Comparison of ENCODE assay signal across 9 mouse cellular contexts in the genomic region with DNA sequence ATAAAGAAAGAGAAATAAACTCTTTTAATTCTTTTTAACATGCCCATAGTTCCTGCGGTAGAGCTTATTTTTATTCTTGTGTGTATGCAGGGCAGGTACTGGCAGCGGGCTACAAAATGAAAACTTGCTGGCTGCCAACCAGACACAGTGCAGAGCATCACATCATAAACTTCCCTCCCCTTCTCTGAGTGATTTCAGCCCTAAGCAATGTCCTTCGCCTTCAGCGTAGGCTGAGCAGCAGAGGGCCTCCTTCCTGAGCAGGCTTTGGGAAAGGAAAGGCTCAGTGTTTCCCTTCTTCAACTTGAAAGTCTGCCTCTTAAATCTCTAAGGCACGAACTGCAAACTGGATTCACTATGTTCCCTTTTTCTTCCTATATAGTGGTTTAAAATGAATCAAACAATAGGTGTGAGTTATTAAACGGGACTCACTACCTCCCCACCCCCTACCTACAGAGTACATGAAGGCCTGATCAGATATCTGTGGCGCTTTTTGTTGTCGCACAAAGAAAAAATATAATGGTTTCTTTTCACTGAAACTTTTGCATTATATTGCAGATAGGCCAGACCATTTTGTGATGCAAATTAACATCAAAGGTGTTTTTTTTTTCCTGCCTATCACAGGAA. TPM values are rescaled to one million over a fixed set of nuclear protein-coding genes. Genes with fewer than 3 reads are reported as not detected.
A peak's percentile ranks its signal among the peaks of the same experiment; 100 is the strongest.
DNase-seq lines count a peak whose midpoint lies in the region; ATAC-seq and TF ChIP-seq lines count a peak whose summit lies in the region.
"Had no signal": no experiment of that assay in that cellular context is flagged by ENCODE, and none has a peak within 500 bp of the region (broad histone marks: within the 10 kb centered on the region; RNA-seq: fewer than 3 reads in every experiment).

No protein-coding gene starts in this region.

- DNase-seq in frontal cortex, postnatal 14 days (ENCODE audit: low spot score in 2 of 2): no peak
- DNase-seq in NIH3T3 (ENCODE audit: low read depth): peak; percentile 49
- peak; percentile 9 for DNase-seq in gastrocnemius, postnatal 10 days
- DNase-seq in kidney, adult 9 months: peak; percentile 40
- peak; percentile 62 for DNase-seq in lung, postnatal 36 days
- DNase-seq in thymus, adult 2 months: no peak
- DNase-seq in thymus, postnatal 4 days: no peak

- no peaks in the 10 kb centered on the region for H3K36me3 ChIP-seq in thymus, adult 2 months (ENCODE audit: control insufficient read depth, insufficient read depth, low read length)
- H3K36me3 ChIP-seq: G1E had no signal

- no peak overlapping the region for H3K4me3 ChIP-seq in thymus, adult 2 months (ENCODE audit: control insufficient read depth, insufficient read depth, low read length)

- no peaks in the 10 kb centered on the region for H3K4me1 ChIP-seq in thymus, adult 2 months (replicated peaks; ENCODE audit: control insufficient read depth, insufficient read depth, low read length)

- ATAC-seq in frontal cortex, adult (ENCODE audit: low TSS enrichment): peak; percentile 84

- H3K27ac ChIP-seq in thymus, adult 2 months (ENCODE audit: control insufficient read depth, insufficient read depth, low read length): no peak overlapping the region

- H3K27me3 ChIP-seq in thymus, adult 2 months (ENCODE audit: control insufficient read depth, insufficient read depth, low read length): no peaks in the 10 kb centered on the region

- WGBS in thymus, adult 2 months: 12% methylated on average over 8 of the region's 8 CpGs

- TF ChIP-seq POLR2A in thymus, adult 2 months (IDR thresholded peaks at IDR 0.05; ENCODE audit: control insufficient read depth, extremely low read depth, insufficient read depth, low read length, poor library complexity): no peak

- no peak for TF ChIP-seq CTCF in thymus, adult 2 months (IDR thresholded peaks at IDR 0.05; ENCODE audit: borderline replicate concordance, control insufficient read depth, extremely low read depth, insufficient read depth, low read length, poor library complexity)

RNA-seq across cellular contexts. Expression of a gene that starts 28.2 kb away (rescaled TPM):
- total RNA-seq in gastrocnemius, postnatal 10 days (2021): 100 to 1,000 TPM; 442 to 475 TPM
- polyA plus RNA-seq in thymus, adult 2 months (2012; rRNA removed): 5.2 and 7.0 TPM in 2 replicates
- polyA plus RNA-seq: G1E had no signal

Comparison
In these comparisons a context has a peak if more than half of its experiments do, and no peak if none do; other contexts are left out.
1. DNase-seq: peak in NIH3T3 (single experiment), gastrocnemius, postnatal 10 days (single experiment), kidney, adult 9 months (single experiment) and lung, postnatal 36 days (single experiment); none in frontal cortex, postnatal 14 days (0 of 2), thymus, adult 2 months (single experiment) and thymus, postnatal 4 days (single experiment).